Mouse (Mus musculus) cerebellum, postnatal 36 days (tissue): ENCODE results near the gene Hmgb2.

Experiments used
- DNase-seq, 2 experiments: peaks; one replicate each; pipeline ENCODE4 v3.0.0; 2021 to 2022; ENCODE audit warnings: mixed read lengths in 2 of 2

Hmgb2 gene

DNA sequence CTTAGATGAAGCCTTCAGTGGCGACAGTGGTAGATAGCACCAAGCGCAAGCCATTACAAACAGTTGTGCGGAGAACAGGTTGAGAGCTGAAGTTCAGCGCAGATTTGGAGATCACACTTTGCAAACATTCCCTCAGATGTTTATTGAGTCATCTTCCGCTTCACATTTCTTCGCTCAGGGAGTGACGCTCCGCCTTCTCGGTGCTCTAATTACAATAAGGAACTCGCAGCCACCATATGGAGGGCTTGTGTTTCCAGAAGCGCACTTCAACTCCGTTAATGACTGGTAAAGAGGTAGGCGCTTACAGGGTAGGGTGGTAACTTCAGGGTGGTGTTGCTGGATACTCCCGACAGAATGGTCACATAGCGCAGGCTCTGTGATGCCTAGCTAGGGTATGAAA lies 52.0 kb downstream of the Hmgb2 start:
- no peak for DNase-seq

DNA sequence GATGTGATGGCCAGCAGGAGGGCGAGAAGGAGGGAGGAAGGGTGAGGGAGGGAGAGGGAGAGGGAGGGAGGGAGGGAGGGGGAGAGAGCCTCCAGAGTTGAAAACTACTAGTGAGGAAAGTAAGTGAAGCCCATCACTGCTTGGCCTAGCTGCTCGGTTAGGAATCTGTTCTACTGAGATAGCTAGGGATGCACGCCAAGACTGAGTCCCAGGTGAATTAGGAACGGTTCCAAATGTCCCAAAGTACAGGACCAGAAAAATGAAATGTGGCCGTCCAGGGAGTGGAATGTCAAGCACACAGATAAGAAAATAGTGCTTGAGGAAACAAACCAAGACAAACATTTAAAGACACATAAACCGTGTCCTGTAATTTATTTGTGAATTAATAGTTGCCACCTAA lies 53.3 kb downstream of the Hmgb2 start:
- DNase-seq = peak; percentile 45 to 68
